Mouse (Mus musculus): ENCODE data around the gene Tmem104.

- TF ChIP-seq CTCF (IDR thresholded peaks at IDR 0.05; ENCODE audit: borderline replicate concordance, control insufficient read depth, extremely low read depth, insufficient read depth, low read length, poor library complexity) = no peak
- no peak for TF ChIP-seq POLR2A (IDR thresholded peaks at IDR 0.05; ENCODE audit: control insufficient read depth, extremely low read depth, insufficient read depth, low read length, poor library complexity)
Observed at GRCm38 (mm10) chr11:115236570-115236969, 49.3 kb downstream of the Tmem104 start.

Measured in thymus, adult 2 months (tissue).